Mouse (Mus musculus): ENCODE measurements at regions not wholly inside any gene's neighbourhood (a gene's known extent, or its start where the extent isn't known, plus 50 kb on each side); places are given as distances from the start of the nearest gene placed in this dataset.

- DNase-seq: no peak
Measured at GRCm38 (mm10) chr1:119305315-119305976, 116.6 kb downstream of the Inhbb start.

- DNase-seq: no peak
Measured at GRCm38 (mm10) chr1:119304470-119304980, 117.5 kb downstream of the Inhbb start.

DNA sequence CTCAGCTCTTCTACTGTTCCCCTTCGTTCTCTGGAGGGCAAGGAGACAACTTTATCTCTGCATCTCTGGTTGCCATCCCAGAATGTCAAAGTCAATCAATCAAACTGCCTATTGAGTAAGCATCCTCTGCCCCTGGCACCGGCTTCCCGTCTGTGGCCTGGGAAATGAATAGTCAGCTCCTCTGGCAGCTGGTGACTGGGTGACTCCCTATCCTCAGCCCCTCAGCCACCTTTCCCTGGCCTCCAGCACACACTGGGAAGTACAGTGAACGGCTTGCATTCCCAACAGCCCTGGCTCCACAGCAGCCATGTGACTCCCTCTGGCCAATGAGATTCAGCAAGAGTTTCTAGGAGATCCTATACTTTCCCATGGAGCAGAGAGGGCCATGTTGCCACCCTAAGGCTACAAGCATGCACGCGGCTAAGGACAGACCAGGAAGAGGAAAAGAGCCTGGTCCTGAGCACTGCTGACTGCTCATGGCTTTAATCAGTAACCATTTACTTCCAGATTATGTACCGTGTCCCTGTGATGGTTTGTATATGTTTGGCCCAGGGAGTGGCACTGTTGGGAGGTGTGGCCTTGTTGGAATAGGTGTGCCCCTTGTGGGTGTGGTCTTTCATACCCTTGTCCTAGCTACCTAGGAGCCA is 119.6 kb downstream of the Inhbb start:
- DNase-seq: peak; percentile 35

DNA sequence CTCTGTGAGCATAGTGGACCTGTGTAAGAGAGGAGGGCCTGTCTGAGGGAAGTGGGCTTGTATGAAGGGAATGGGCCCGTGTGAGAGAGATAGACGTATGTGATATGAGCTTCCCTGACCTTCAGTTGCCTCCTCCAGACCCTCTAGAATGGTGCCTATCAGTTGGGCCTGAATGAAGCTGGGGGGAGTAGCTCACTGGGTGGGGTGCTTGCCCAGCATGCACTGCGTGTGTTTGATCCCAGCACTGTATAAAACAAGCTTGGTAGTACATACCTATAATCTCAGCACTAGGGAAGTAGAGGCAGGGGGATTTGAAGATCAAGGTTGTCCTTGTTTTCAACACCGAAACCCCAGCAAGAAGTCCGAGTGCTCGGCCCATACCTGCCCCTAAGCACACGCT is 120.1 kb downstream of the Inhbb start:
- no peak for DNase-seq

DNA sequence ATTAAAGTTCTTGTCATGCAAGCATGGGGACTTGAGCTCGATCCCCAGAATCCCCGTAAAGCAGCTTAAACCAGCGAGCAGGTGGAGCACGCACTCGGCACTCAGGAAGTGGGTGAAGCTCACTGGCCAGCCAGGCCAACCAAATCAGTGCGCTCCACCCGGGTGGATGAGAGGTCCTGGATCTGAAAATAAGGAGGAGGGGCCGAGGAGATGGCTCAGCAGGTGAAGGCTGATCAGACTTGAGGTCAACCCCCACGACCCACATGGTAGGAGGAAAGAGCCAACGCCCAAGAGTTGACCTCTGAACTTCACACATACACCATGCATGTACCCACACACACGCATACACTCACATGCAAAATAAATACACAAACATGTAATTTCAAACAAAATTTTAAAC is 120.8 kb downstream of the Inhbb start:
- DNase-seq: no peak

- peak; percentile 47 for DNase-seq
Measured at GRCm38 (mm10) chr1:119299842-119300752, 122.0 kb downstream of the Inhbb start.

DNA sequence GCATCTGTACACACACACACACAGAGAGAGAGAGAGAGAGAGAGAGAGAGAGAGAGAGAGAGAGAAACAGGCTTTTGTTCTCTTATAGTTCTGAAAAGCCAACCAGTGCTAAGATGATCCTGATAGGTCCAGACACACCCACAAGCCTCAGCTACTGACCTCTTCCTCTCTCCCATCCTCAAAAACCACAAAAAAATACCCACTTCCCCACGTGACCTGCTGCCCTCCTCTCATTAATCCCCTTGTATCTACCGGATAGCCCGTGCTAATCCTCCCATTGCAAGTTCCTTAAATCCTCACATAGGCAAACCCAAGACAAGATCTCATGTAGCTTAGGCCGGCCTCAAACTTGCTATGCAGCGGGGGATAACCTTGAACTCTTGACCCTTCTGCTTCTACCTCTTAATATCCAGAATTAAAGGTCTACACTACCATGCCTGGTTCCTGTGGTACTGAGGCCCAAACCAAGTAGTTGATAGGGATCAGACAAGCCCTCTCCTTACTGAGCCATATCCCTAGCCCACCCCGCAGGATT is 123.3 kb downstream of the Inhbb start:
- DNase-seq: no peak

GRCm38 (mm10) chr1:119295121-119295520 is 126.9 kb downstream of the Inhbb start:
- DNase-seq: peak; percentile 18

DNA sequence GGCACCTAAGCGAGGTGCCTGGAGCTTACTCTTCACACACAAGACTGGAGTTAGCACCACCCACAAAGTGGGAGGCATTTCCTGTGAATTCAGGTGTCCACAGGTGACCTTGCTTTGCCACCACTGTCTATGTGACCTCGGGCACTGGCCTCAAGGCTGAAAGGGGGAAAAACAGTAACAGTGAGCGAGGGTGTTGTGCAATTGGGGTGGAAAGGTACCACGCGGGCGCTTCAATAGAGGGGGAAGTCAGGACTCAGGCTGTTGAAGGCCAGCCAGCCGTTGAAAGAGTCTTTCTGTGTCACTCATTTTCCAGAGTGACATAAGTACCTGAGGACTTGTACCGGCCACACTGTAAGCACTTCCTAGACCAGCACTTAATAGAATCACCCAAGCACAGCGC is 128.2 kb downstream of the Inhbb start:
- DNase-seq: peak; percentile 43

DNA sequence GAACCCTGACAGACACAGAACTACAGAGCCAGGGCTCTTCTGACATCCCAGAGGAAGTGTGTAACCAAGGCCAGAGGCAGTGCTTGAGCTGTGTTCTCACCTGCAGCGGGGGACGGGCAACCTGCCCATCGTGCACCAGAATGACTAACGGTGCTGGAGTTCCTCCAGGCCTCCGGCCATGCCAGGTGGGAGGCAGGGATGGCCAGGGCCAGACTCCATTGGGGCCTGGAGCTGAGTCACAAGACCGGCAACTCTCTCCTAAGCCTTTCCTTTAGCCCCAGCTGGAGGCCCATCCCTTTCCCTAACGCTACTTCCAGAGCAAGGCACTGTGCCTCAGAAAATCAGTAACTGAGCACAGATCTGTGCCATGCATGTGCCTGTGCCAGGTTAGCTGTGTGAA is 129.8 kb downstream of the Inhbb start:
- peak; percentile 65 for DNase-seq

DNA sequence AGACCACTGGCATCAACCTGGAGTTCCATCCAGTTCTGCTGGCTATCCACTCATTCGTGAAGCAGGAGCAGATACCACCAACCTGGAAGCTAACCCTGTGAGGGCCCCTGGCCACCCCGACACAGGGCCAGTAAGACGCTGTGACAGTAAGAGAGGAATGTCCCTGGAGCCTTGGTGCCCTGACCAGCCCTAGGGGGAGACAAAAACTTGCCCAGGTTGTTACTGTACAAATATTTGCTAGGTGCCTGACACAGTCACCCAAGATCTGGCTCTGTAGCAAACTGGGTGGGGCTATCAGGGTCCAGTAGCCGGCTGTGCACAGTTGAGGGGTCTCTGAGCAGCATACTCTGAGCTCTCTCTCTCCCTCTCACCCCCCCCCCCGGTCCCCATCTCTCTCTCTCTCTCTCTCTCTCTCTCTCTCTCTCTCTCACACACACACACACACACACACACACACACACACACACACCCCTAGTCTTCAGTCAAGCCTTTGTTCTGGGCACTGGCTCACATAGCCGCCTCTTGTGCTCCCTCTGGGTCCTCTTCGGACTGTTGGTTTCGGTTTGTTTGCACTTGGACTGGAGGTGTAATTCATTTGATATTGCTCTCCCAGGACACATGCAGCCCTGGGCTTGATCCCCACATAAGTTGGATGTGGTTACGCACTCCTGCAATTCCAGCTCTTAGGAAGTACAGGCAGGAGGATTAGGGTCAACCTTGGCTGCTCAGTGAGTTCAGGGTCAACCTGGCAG is 131.7 kb downstream of the Inhbb start:
- DNase-seq: peak; percentile 7

DNA sequence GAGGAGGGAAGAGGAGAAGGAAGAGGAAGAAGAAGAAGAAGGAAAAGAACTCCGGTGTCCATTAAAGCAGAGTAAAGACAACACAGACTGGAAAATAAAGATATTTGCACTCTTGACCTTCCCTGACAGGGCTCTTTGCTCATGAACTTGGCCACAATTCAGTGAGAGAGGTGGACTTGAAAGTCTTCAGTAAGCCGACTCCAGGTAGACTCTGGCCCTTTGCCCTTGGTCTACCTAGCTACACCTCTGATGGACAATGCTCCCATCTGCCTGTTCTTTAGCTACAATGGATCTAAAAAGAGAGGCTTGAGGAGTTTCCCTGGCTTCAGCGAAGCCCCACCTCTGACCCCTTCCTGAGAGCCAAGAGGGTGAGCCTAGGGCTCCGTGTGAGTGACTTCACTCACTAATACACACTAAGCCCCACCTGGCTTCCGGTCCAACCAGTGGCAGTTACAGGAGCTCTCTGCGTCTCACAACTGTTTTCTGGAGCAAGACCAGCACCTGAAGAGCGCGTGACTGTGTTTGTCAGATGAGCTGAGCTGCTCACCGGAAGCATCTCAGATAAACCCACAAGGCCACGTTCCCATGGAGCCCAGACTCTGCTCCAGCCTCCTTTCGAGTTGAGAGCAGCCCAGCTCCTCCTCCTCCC is 132.4 kb downstream of the Inhbb start:
- DNase-seq: no peak

GRCm38 (mm10) chr1:119282416-119282815 is 139.6 kb downstream of the Inhbb start:
- no peak for DNase-seq

DNA sequence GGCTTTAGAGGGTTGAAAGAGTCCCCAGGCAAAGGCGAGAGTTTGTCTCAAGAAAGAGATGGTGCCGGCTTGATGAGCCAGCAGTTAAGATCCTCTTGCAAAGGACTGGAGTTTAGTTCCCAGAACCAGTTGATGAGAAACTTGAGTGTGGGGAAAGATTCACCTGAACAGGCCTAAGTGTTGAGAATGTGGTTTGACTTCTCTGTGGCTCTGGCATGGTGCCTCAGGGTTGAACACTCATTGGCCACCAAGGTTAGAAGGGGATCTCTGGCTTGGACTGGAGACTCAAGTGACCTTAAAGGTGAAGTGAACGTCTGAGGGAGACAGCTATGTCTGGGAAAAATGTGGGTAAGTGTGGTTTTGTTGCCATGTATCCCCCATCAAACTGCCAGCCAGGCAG is 142.8 kb downstream of the Inhbb start:
- no peak for DNase-seq

DNA sequence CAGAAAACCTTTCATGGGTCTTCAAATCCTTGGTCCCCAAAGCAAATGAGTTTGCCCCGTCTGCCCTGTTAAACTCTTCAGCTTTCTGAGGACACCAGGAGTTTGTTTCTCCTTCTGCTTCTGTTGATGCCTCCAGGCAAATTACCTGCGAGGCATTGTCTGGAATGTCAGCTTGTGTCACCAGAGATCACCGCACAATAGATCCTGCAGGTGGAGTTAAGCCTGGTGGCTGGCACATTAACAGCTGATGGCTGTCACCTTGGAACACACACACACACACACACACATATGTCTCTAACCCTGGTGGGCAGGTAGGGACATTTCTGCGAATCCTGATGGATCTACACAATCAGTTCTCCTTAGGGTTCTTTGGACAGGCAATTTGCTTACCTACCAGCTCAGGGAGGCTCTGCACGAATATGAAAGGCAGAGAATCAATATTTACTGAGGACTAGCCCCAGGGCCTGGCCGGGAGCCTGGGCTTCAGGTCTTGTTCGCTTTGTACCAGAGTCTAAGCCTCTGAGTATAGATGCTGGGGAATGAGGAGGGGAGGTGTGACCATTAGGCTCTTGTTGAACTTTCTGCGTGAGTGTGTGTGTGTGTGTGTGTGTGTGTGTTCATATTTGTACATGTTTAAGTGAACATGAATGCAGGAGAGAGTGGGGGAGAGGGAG is 143.4 kb downstream of the Inhbb start:
- no peak for DNase-seq

GRCm38 (mm10) chr1:119277990-119278389 is 144.1 kb downstream of the Inhbb start:
- DNase-seq: no peak

DNA sequence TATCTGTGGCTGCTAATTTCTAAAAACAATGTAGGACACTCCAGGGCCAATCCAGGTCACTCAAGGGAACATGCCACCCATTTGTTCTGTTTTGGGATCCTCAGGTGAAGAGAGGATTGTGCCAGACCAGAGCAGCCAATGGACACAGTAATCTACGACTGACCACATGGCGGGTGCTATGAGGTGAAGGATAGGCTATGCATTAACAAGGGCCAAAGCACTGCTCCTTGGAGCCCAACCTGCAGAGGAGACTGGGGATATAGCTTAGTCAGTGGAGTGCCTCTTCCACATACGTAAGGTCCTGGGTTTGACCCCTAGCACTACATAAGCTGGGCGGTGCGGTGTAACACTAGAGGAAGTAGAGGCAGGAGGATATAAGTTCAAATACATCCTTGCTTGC is 156.0 kb downstream of the Inhbb start:
- DNase-seq: no peak

- no peak for DNase-seq
Measured at GRCm38 (mm10) chr1:119265192-119265891, 156.7 kb downstream of the Inhbb start.

DNA sequence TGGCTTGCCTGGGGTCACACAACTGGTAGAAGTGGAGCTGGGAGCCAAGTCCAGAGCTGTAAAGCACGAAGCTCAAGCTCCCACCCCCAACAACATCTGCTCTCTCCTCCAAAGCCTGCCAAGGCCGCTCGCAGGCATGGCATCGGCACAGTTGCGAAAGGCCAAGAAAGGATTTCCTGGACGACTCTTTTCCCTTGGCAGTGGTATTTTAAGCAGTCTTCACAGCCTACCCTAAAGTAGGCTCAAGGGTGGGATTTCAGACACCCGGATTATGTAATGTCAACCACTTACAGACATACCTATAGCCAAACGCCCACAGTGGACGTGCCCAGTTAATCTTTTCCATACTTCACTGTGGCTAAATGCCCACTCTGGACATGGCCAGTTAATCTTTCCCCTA is 162.6 kb downstream of the Inhbb start:
- DNase-seq: no peak

DNA sequence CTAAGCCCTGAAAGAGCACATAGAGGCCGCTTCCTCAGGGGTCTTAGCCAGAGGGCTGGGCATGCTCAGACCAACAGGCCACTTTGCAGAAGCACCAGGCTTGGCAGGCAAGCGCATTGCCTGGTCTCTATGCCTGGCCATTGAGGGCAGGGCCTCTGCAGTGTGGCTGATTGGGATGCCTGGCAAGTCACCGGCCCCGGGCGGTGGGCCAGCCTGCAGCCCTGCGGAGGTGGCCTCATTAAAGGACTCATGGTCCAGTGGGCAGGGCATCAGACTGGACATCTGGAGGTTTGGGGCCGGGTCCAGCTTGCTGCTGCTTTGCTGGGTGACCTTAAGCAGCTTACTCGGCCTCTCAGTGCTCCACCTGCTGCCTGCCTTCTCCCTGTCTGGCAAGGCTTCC is 165.3 kb downstream of the Inhbb start:
- DNase-seq: no peak

DNA sequence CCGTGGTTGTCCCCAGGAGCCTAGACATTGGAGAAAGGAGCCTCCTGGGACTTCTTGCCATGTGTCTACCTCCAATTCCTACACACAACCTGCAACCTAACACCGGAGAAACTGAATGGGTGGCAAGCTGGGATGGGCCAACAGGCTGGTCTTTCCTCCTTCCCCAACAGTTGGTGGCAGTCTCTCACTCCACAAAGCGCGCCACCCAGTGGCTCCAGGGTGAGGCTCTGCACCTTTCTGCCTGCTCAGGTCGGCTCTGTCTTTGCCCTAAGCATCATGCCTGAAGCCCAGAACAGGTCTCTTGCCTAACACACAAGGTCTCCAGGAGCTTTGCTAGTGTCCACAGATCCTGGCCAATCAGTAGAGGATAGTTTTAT is 166.0 kb downstream of the Inhbb start:
- DNase-seq: no peak
